In the genomic region with DNA sequence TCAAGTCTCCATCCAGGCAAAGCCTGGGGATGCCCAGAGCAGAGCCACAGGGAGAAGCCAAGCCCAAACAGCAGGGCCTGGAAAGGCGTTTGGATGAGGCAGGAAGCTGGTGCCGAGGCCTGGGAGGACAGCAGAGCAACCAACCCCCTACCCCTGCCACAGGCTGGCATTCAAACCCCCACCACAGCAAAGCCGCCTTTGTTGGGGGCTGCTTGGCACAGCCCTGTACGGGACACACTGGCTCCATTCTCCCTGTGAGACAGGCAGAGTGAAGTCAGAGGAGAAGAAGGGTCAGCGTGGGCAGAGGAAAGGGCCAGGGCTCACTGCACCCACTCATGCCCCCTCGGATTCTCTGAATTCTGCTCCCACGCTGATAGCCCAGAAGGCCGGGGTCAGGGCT, we compare ENCODE assay signal across 18 mouse cellular contexts. TPM values are rescaled to one million over a fixed set of nuclear protein-coding genes. Genes with fewer than 3 reads are reported as not detected.
DNase-seq lines count a peak whose midpoint lies in the region; ATAC-seq and TF ChIP-seq lines count a peak whose summit lies in the region.
"Had no signal": no experiment of that assay in that cellular context is flagged by ENCODE, and none has a peak within 500 bp of the region (broad histone marks: within the 10 kb centered on the region; RNA-seq: fewer than 3 reads in every experiment).

No protein-coding gene starts in this region.

- 85% methylated on average over 8 of the region's 8 CpGs for WGBS in heart, embryonic 10.5 days
- WGBS in heart, embryonic 12.5 days: 80% methylated on average over 8 of the region's 8 CpGs
- 73% methylated on average over 8 of the region's 8 CpGs for WGBS in hindbrain, postnatal 0 days
- 87% methylated on average over 8 of the region's 8 CpGs for WGBS in stomach, postnatal 0 days

- peak; percentile 57 for DNase-seq in cerebellum, adult 11-12 months
- no peak for DNase-seq in cerebellum, postnatal 25 days
- DNase-seq in heart, embryonic 10.5 days (ENCODE audit: low spot score): no peak
- DNase-seq in layer of hippocampus, adult 9-11 months: peak; percentile 85
- no peak for DNase-seq in layer of hippocampus, postnatal 10 days (ENCODE audit: low spot score in 2 of 2)
- peak; percentile 35 for DNase-seq in hindbrain, postnatal 0 days (ENCODE audit: low spot score)
- DNase-seq in stomach, postnatal 0 days (ENCODE audit: low spot score): no peak
- DNase-seq: adrenal gland, adult 8-10 months; kidney, adult 8-10 months; kidney, postnatal 14 days; left cerebral cortex, postnatal 4 days; liver, embryonic 13.5 days; lung, embryonic 14.5 days; lung, postnatal 4 days had no signal

- ATAC-seq in heart, embryonic 12.5 days (ENCODE audit: insufficient number of reproducible peaks, low FRiP score): no peak
- ATAC-seq in hindbrain, postnatal 0 days: peak; percentile 19; the same call in 1 of the 2 replicates
- ATAC-seq in stomach, postnatal 0 days (ENCODE audit: low FRiP score, low TSS enrichment): no peak
- ATAC-seq: forebrain, embryonic 14.5 days; Patski had no signal

- H3K4me1 ChIP-seq in heart, embryonic 10.5 days: peaks cover 88% of the 10 kb centered on the region
- H3K4me1 ChIP-seq in heart, embryonic 12.5 days (replicated peaks): peaks cover 42% of the 10 kb centered on the region
- H3K4me1 ChIP-seq in hindbrain, postnatal 0 days (ENCODE audit: insufficient read depth, low read length): no peaks in the 10 kb centered on the region
- H3K4me1 ChIP-seq in stomach, postnatal 0 days (replicated peaks; ENCODE audit: control insufficient read depth, insufficient read depth): peaks cover 3% of the 10 kb centered on the region; the same call in 1 of the 2 replicates

- no peak for TF ChIP-seq CTCF in hindbrain, postnatal 0 days (IDR thresholded peaks at IDR 0.05; ENCODE audit: low read depth)
- TF ChIP-seq CTCF in stomach, postnatal 0 days (IDR thresholded peaks at IDR 0.05; ENCODE audit: low read depth): no peak

- H3K9me3 ChIP-seq in heart, embryonic 10.5 days: no peaks in the 10 kb centered on the region
- no peaks in the 10 kb centered on the region for H3K9me3 ChIP-seq in heart, embryonic 12.5 days (replicated peaks)
- H3K9me3 ChIP-seq in hindbrain, postnatal 0 days (ENCODE audit: low read length): no peaks in the 10 kb centered on the region
- no peaks in the 10 kb centered on the region for H3K9me3 ChIP-seq in stomach, postnatal 0 days (ENCODE audit: control insufficient read depth, low read length)
- H3K9me3 ChIP-seq: heart, embryonic 13.5 days; liver, embryonic 13.5 days had no signal

- no peak overlapping the region for H3K4me3 ChIP-seq in heart, embryonic 10.5 days
- no peak overlapping the region for H3K4me3 ChIP-seq in heart, embryonic 12.5 days
- no peak overlapping the region for H3K4me3 ChIP-seq in hindbrain, postnatal 0 days (ENCODE audit: low read length)
- H3K4me3 ChIP-seq in stomach, postnatal 0 days (ENCODE audit: low read depth, low read length): no peak overlapping the region
- H3K4me3 ChIP-seq: heart, embryonic 13.5 days; liver, embryonic 13.5 days had no signal

- no peak for TF ChIP-seq EP300 in stomach, postnatal 0 days (optimal IDR thresholded peaks at IDR 0.05)

- peaks cover 33% of the 10 kb centered on the region for H3K27me3 ChIP-seq in heart, embryonic 10.5 days (ENCODE audit: insufficient read depth, poor library complexity, severe bottlenecking)
- H3K27me3 ChIP-seq in heart, embryonic 12.5 days (replicated peaks): no peaks in the 10 kb centered on the region
- no peaks in the 10 kb centered on the region for H3K27me3 ChIP-seq in hindbrain, postnatal 0 days (ENCODE audit: insufficient read depth, low read length)
- no peaks in the 10 kb centered on the region for H3K27me3 ChIP-seq in stomach, postnatal 0 days (ENCODE audit: control insufficient read depth, insufficient read depth, low read length)
- H3K27me3 ChIP-seq: Patski had no signal

- no peak overlapping the region for H3K4me2 ChIP-seq in heart, embryonic 12.5 days
- H3K4me2 ChIP-seq in hindbrain, postnatal 0 days (ENCODE audit: low read depth, low read length): no peak overlapping the region
- H3K4me2 ChIP-seq in stomach, postnatal 0 days (replicated peaks; ENCODE audit: low read depth): no peak overlapping the region
- H3K4me2 ChIP-seq: heart, embryonic 13.5 days; liver, embryonic 13.5 days; lung, embryonic 14.5 days had no signal

- 0 out of 2 replicates have a peak overlapping the region, but pooled peaks have one; percentile 60 for H3K27ac ChIP-seq in heart, embryonic 10.5 days
- no peak overlapping the region for H3K27ac ChIP-seq in heart, embryonic 12.5 days (ENCODE audit: poor library complexity, severe bottlenecking)
- H3K27ac ChIP-seq in hindbrain, postnatal 0 days: peak overlapping the region; percentile 45; the same call in 1 of the 2 replicates
- H3K27ac ChIP-seq in stomach, postnatal 0 days (replicated peaks): no peak overlapping the region
- H3K27ac ChIP-seq: heart, embryonic 13.5 days; liver, embryonic 13.5 days had no signal

- H3K36me3 ChIP-seq in heart, embryonic 10.5 days: no peaks in the 10 kb centered on the region
- H3K36me3 ChIP-seq in heart, embryonic 12.5 days: no peaks in the 10 kb centered on the region
- H3K36me3 ChIP-seq in hindbrain, postnatal 0 days (ENCODE audit: insufficient read depth, low read length): peaks cover 9% of the 10 kb centered on the region; the same call in 1 of the 2 replicates
- H3K36me3 ChIP-seq in stomach, postnatal 0 days (ENCODE audit: control insufficient read depth, insufficient read depth, low read length): no peaks in the 10 kb centered on the region
- H3K36me3 ChIP-seq: heart, embryonic 13.5 days; liver, embryonic 13.5 days had no signal

- no peak overlapping the region for H3K9ac ChIP-seq in heart, embryonic 12.5 days
- H3K9ac ChIP-seq in hindbrain, postnatal 0 days (replicated peaks; ENCODE audit: low read length): no peak overlapping the region
- H3K9ac ChIP-seq in stomach, postnatal 0 days (ENCODE audit: low read length): no peak overlapping the region
- H3K9ac ChIP-seq: heart, embryonic 13.5 days; liver, embryonic 13.5 days; lung, embryonic 14.5 days had no signal

RNA-seq across cellular contexts. Expression of gene Aatk, which starts 30.0 kb away (rescaled TPM):
- polyA plus RNA-seq in heart, embryonic 10.5 days (2016; fragmentation: Nextera tagmentation; extraction: Ambion mirVana): 0.51 and 0.58 TPM in 2 replicates
- 0.63 and 0.92 TPM in 2 replicates for polyA plus RNA-seq in heart, embryonic 12.5 days (2016; fragmentation: Nextera tagmentation; extraction: Ambion mirVana)
- 100 to 1,000 TPM; 136 to 148 TPM for total RNA-seq in layer of hippocampus, postnatal 10 days (2021)
- 161 and 184 TPM in 2 replicates for total RNA-seq in hindbrain, postnatal 0 days (2014; rRNA removed)
- 33.3 and 35.5 TPM in 2 replicates for polyA plus RNA-seq in hindbrain, postnatal 0 days (2015; fragmentation: Nextera tagmentation; extraction: Ambion mirVana)
- polyA plus RNA-seq in stomach, postnatal 0 days (2015; fragmentation: Nextera tagmentation; extraction: Ambion mirVana): 1.6 and 2.1 TPM in 2 replicates

Comparison
In these comparisons a context has a peak if more than half of its experiments do, and no peak if none do; other contexts are left out.
1. DNase-seq: peak in cerebellum, adult 11-12 months (single experiment), layer of hippocampus, adult 9-11 months (single experiment) and hindbrain, postnatal 0 days (single experiment); none in cerebellum, postnatal 25 days (0 of 2), heart, embryonic 10.5 days (single experiment), layer of hippocampus, postnatal 10 days (0 of 2) and stomach, postnatal 0 days (single experiment).
2. H3K27ac ChIP-seq: peak in heart, embryonic 10.5 days (single experiment) and hindbrain, postnatal 0 days (single experiment); none in heart, embryonic 12.5 days (single experiment) and stomach, postnatal 0 days (single experiment).
3. RNA of gene Aatk, which starts 30.0 kb away (polyA plus RNA-seq): 33.3 to 35.5 TPM in hindbrain, postnatal 0 days; 1.6 to 2.1 TPM in stomach, postnatal 0 days, 0.63 to 0.92 TPM in heart, embryonic 12.5 days and 0.51 to 0.58 TPM in heart, embryonic 10.5 days; every median in the first group is over 10 times any median in the second.